Mouse (Mus musculus) megakaryocyte, embryonic 14.5 days (primary cell): ENCODE results near the gene Gm16253.

Experiments used
- FLI1 ChIP-seq: IDR thresholded peaks from 2 replicates; pipeline ENCODE4 v1.6.1; 2012; ENCODE audit warnings: low read length, inconsistent platforms, mixed read lengths
- GATA1 ChIP-seq: IDR thresholded peaks from 3 replicates; pipeline ENCODE4 v1.6.1; 2012; ENCODE audit warnings: mixed read lengths, low read length, inconsistent platforms, borderline replicate concordance

DNA sequence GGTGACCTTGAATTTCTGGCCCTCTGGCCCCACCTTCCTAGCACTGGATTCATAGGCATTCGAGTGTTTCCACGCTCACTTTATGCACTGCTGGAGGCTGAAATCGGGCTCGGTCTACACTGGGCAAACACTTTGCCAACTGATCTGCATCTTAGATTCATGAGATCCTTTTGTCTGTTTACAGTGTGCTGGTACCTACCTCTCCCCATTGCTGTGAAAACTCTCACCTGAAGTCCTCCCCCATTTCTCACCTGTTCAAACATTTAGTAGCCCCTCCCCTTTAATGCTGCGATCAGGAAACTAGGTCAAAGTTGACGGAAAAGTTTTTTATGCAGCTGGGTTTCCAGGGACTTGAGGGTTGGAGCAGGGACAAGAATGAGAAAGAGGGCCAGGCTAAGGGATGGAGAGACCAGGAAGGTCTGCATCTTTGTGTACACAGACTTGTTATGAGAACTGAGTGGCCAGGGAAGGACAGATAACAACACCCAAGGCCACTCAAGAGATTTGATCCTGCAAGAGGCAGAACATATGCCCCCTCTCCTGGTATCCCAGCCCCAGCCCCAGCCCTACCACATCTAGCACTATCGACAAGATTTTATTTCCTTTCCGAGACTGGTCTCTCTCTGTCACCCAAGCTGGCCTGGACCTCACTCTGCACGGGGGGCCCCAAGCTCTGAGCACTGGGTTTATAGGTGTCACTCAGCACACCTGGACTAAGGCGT is 12.7 kb upstream of the Gm16253 start:
- no peak for TF ChIP-seq GATA1
- TF ChIP-seq FLI1, result no peak
